Mouse (Mus musculus) lung, postnatal 0 days (tissue): ENCODE measurements at regions not wholly inside any gene's neighbourhood (a gene's known extent, or its start where the extent isn't known, plus 50 kb on each side); places are given as distances from the start of the nearest gene placed in this dataset.

ENCODE experiments used
- ATAC-seq: fragments of 200-750 bp; cut with Nextera tagmentation; 2 replicates; pipeline ENCODE4 v1.8.0; 2017; ENCODE audit warnings: moderate library complexity
- DNase-seq: peaks from one replicate; pipeline ENCODE4 v3.0.0-alpha.2; 2016; ENCODE audit warnings: low spot score
- H3K27ac ChIP-seq: fragments of 300-500 bp; sonication (generic); 2 replicates; pipeline ENCODE4 v1.5.1; 2014; ENCODE audit warnings: antibody characterized with exemption, mild to moderate bottlenecking, low read length, mixed read lengths
- H3K27me3 ChIP-seq: fragments of 300-500 bp; sonication (generic); replicated peaks from 2 replicates; pipeline ENCODE4 v1.6.1; 2014; ENCODE audit warnings: low read length, mixed read lengths; ENCODE audit not compliant: insufficient read depth
- H3K36me3 ChIP-seq: fragments of 300-500 bp; sonication (generic); 2 replicates; pipeline ENCODE4 v1.6.1; 2014; ENCODE audit warnings: low read length, mixed read lengths; ENCODE audit not compliant: insufficient read depth
- H3K4me1 ChIP-seq: fragments of 300-500 bp; sonication (generic); 2 replicates; pipeline ENCODE4 v1.6.1; 2014; ENCODE audit warnings: antibody characterized with exemption, low read depth, low read length, mixed read lengths; ENCODE audit not compliant: insufficient read depth
- H3K4me2 ChIP-seq: fragments of 300-500 bp; sonication (generic); replicated peaks from 2 replicates; pipeline ENCODE4 v1.6.1; 2014; ENCODE audit warnings: low read depth, mild to moderate bottlenecking, low read length, moderate library complexity, mixed read lengths
- H3K4me3 ChIP-seq: fragments of 300-500 bp; sonication (generic); 2 replicates; pipeline ENCODE4 v1.5.1; 2014; ENCODE audit warnings: low read depth, low read length
- H3K9ac ChIP-seq: fragments of 300-500 bp; sonication (generic); replicated peaks from 2 replicates; pipeline ENCODE4 v1.6.1; 2014; ENCODE audit warnings: low read depth, mild to moderate bottlenecking
- H3K9me3 ChIP-seq: fragments of 300-500 bp; sonication (generic); 2 replicates; pipeline ENCODE4 v1.6.1; 2016; ENCODE audit warnings: low read length, mixed read lengths
- CTCF ChIP-seq: IDR thresholded peaks from 2 replicates; pipeline ENCODE4 v1.5.1; 2016; ENCODE audit warnings: antibody characterized with exemption, mild to moderate bottlenecking
- EP300 ChIP-seq: IDR thresholded peaks from 2 replicates; pipeline ENCODE4 v1.6.1; 2016; ENCODE audit warnings: antibody characterized with exemption, mild to moderate bottlenecking, control low read depth
- WGBS: fragments of 180-500 bp; shearing (Covaris S2); extraction: QIAGEN DNeasy Blood & Tissue Kit; methylation state at CpG from one replicate; pipeline ENCODE4 v1.1.7; 2014; 5-methylcytosine and 5-hydroxymethylcytosine counted together

- ATAC-seq (no peak), DNase-seq (no peak)
- Histone ChIP-seq H3K27me3 (no peaks in the 10 kb centered on the region), H3K4me3 (no peak overlapping the region), H3K4me1 (no peaks in the 10 kb centered on the region), H3K36me3 (no peaks in the 10 kb centered on the region), H3K27ac (no peak overlapping the region), H3K4me2 (no peak overlapping the region), H3K9ac (no peak overlapping the region), H3K9me3 (no peaks in the 10 kb centered on the region)
- TF ChIP-seq CTCF = no peak
- TF ChIP-seq EP300 = no peak
- 59% methylated on average over 2 of the region's 2 CpGs for WGBS
Measured at GRCm38 (mm10) chr11:65497979-65498378, 228.2 kb upstream of the Myocd start.

GRCm38 (mm10) chr11:65497415-65497814 is 227.6 kb upstream of the Myocd start:
- TF ChIP-seq CTCF = no peak
- no peak for TF ChIP-seq EP300
- H3K27ac ChIP-seq = no peak overlapping the region
- no peaks in the 10 kb centered on the region for H3K27me3 ChIP-seq
- no peak overlapping the region for H3K4me3 ChIP-seq
- H3K4me2 ChIP-seq = no peak overlapping the region
- H3K4me1 ChIP-seq = no peaks in the 10 kb centered on the region
- H3K36me3 ChIP-seq = no peaks in the 10 kb centered on the region
- H3K9me3 ChIP-seq = no peaks in the 10 kb centered on the region
- H3K9ac ChIP-seq = no peak overlapping the region
- WGBS = 79% methylated on average over 6 of the region's 6 CpGs
- no peak for ATAC-seq
- DNase-seq = no peak

- H3K4me3 ChIP-seq = no peak overlapping the region
- H3K27ac ChIP-seq = no peak overlapping the region
- H3K27me3 ChIP-seq = no peaks in the 10 kb centered on the region
- H3K9me3 ChIP-seq = no peaks in the 10 kb centered on the region
- H3K4me2 ChIP-seq = no peak overlapping the region
- no peak for TF ChIP-seq EP300
- TF ChIP-seq CTCF = peak; percentile 22; the same call in 1 of the 2 replicates
- no peaks in the 10 kb centered on the region for H3K4me1 ChIP-seq
- WGBS = 11% methylated on average over 11 of the region's 11 CpGs
- DNase-seq (peak; percentile 73), ATAC-seq (peak; percentile 25; the same call in 1 of the 2 replicates)
- H3K9ac ChIP-seq = no peak overlapping the region
- no peaks in the 10 kb centered on the region for H3K36me3 ChIP-seq
Measured at GRCm38 (mm10) chr11:65495034-65495433, 225.2 kb upstream of the Myocd start.

GRCm38 (mm10) chr11:65490426-65490825 is 220.6 kb upstream of the Myocd start:
- ATAC-seq (peak; percentile 23), DNase-seq (peak; percentile 54)
- H3K27me3 ChIP-seq = no peaks in the 10 kb centered on the region
- no peak overlapping the region for H3K4me2 ChIP-seq
- no peaks in the 10 kb centered on the region for H3K36me3 ChIP-seq
- no peak overlapping the region for H3K4me3 ChIP-seq
- H3K9ac ChIP-seq = no peak overlapping the region
- no peaks in the 10 kb centered on the region for H3K9me3 ChIP-seq
- no peak overlapping the region for H3K27ac ChIP-seq
- no peak for TF ChIP-seq EP300
- TF ChIP-seq CTCF = no peak
- no peaks in the 10 kb centered on the region for H3K4me1 ChIP-seq
- WGBS = 58% methylated on average over 3 of the region's 3 CpGs

GRCm38 (mm10) chr11:65475821-65476540 is 206.2 kb upstream of the Myocd start:
- ATAC-seq (peak; percentile 47; the same call in 1 of the 2 replicates), DNase-seq (peak; percentile 12)
- H3K9ac ChIP-seq = no peak overlapping the region
- H3K27me3 ChIP-seq = no peaks in the 10 kb centered on the region
- WGBS = 46% methylated on average over 18 of the region's 18 CpGs
- no peak overlapping the region for H3K4me3 ChIP-seq
- H3K4me2 ChIP-seq = no peak overlapping the region
- no peaks in the 10 kb centered on the region for H3K9me3 ChIP-seq
- no peaks in the 10 kb centered on the region for H3K36me3 ChIP-seq
- no peak overlapping the region for H3K27ac ChIP-seq
- no peak for TF ChIP-seq EP300
- TF ChIP-seq CTCF = no peak
- no peaks in the 10 kb centered on the region for H3K4me1 ChIP-seq

GRCm38 (mm10) chr11:65475302-65475701 is 205.5 kb upstream of the Myocd start:
- ATAC-seq (peak; percentile 83), DNase-seq (peak; percentile 79)
- Histone ChIP-seq H3K27ac (no peak overlapping the region), H3K36me3 (no peaks in the 10 kb centered on the region), H3K4me3 (no peak overlapping the region), H3K27me3 (no peaks in the 10 kb centered on the region), H3K4me1 (no peaks in the 10 kb centered on the region; the same call in 1 of the 2 replicates), H3K9me3 (no peaks in the 10 kb centered on the region), H3K4me2 (no peak overlapping the region), H3K9ac (no peak overlapping the region)
- 50% methylated on average over 12 of the region's 12 CpGs for WGBS
- TF ChIP-seq EP300 (no peak), CTCF (peak; percentile 47)
